Mouse (Mus musculus): Measurements from ENCODE around the gene Trip11. TPM values are rescaled to one million over a fixed set of nuclear protein-coding genes. Genes with fewer than 3 reads are reported as not detected.
A peak's percentile ranks its signal among the peaks of the same experiment; 100 is the strongest.

Trip11 gene
- polyA plus RNA-seq, 1 experiment from 2014 or later = 12.0 TPM

GRCm38 (mm10) chr12:101818608-101819370 is 94.3 kb downstream of the Trip11 start, which contains the start of gene Fbln5:
Gene Fbln5, minus strand, starts transcription at chr12:101819055.
- Histone ChIP-seq H3K36me3 (replicated peaks; ENCODE audit: insufficient read depth, low read length) (no peaks in the 10 kb centered on the region), H3K27ac (ENCODE audit: low read depth) (no peak within 1 kb of the TSS), H3K4me3 (ENCODE audit: low read depth, low read length) (peak within 1 kb of the TSS; percentile 48), H3K9ac (replicated peaks) (peak within 1 kb of the TSS; percentile 31), H3K4me2 (ENCODE audit: low read depth, low read length) (peak within 1 kb of the TSS; percentile 80), H3K4me1 (ENCODE audit: insufficient read depth) (peaks cover 9% of the 10 kb centered on the region; the same call in 1 of the 2 replicates), H3K27me3 (ENCODE audit: insufficient read depth, low read length) (peaks cover 15% of the 10 kb centered on the region; the same call in 1 of the 2 replicates), H3K9me3 (ENCODE audit: low read length) (no peaks in the 10 kb centered on the region)
- ATAC-seq (no peak), DNase-seq (peak; percentile 21)
- no peak for TF ChIP-seq CTCF (IDR thresholded peaks at IDR 0.05; ENCODE audit: low read depth)
- no peak for TF ChIP-seq EP300 (IDR thresholded peaks at IDR 0.05; ENCODE audit: low read depth)
- 2% methylated on average over 46 of the region's 46 CpGs for WGBS (ENCODE audit: insufficient replicate concordance)

GRCm38 (mm10) chr12:101818246-101818607 is 94.8 kb downstream of the Trip11 start:
- Histone ChIP-seq H3K9me3 (ENCODE audit: low read length) (no peaks in the 10 kb centered on the region), H3K9ac (replicated peaks) (no peak overlapping the region), H3K36me3 (replicated peaks; ENCODE audit: insufficient read depth, low read length) (no peaks in the 10 kb centered on the region), H3K4me2 (ENCODE audit: low read depth, low read length) (peak overlapping the region; percentile 80), H3K4me3 (ENCODE audit: low read depth, low read length) (peak overlapping the region; percentile 48), H3K27me3 (ENCODE audit: insufficient read depth, low read length) (peaks cover 15% of the 10 kb centered on the region; the same call in 1 of the 2 replicates), H3K4me1 (ENCODE audit: insufficient read depth) (peaks cover 9% of the 10 kb centered on the region; the same call in 1 of the 2 replicates), H3K27ac (ENCODE audit: low read depth) (no peak overlapping the region)
- WGBS (ENCODE audit: insufficient replicate concordance) = 30% methylated on average over 11 of the region's 11 CpGs
- TF ChIP-seq EP300 (IDR thresholded peaks at IDR 0.05; ENCODE audit: low read depth) (no peak), CTCF (IDR thresholded peaks at IDR 0.05; ENCODE audit: low read depth) (no peak)
- DNase-seq (no peak), ATAC-seq (no peak)

DNA sequence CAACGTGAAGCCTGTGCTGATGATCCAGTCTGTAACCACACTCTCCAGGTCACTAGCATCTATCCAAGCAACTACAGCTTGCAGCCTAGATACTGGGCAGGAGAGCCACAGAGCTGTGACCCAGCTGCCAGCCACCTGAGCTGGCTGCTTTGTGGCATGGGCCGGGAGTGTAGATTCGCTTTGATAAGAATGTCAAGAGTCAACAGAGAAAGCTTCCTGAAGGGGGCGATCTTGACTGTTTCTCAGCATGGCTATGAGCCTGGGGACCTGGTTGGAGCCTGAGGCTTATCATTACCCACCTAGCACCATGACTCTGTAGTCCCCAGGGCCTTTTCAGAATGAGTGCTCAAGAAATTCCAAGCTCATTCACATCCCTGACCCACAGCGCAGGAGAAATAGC is 96.3 kb downstream of the Trip11 start:
- H3K4me1 ChIP-seq (ENCODE audit: insufficient read depth) = peaks cover 9% of the 10 kb centered on the region; the same call in 1 of the 2 replicates
- H3K27me3 ChIP-seq (ENCODE audit: insufficient read depth, low read length) = peaks cover 15% of the 10 kb centered on the region; the same call in 1 of the 2 replicates
- peak; percentile 17 for DNase-seq
- no peak overlapping the region for H3K4me2 ChIP-seq (ENCODE audit: low read depth, low read length)
- no peaks in the 10 kb centered on the region for H3K36me3 ChIP-seq (replicated peaks; ENCODE audit: insufficient read depth, low read length)
- H3K9me3 ChIP-seq (ENCODE audit: low read length) = no peaks in the 10 kb centered on the region
- 41% methylated on average over 5 of the region's 5 CpGs for WGBS (ENCODE audit: insufficient replicate concordance)
- H3K9ac ChIP-seq (replicated peaks) = no peak overlapping the region
- no peak overlapping the region for H3K4me3 ChIP-seq (ENCODE audit: low read depth, low read length)
- H3K27ac ChIP-seq (ENCODE audit: low read depth) = no peak overlapping the region
- ATAC-seq = no peak
- TF ChIP-seq EP300 (IDR thresholded peaks at IDR 0.05; ENCODE audit: low read depth) (no peak), CTCF (IDR thresholded peaks at IDR 0.05; ENCODE audit: low read depth) (peak; percentile 31)

DNA sequence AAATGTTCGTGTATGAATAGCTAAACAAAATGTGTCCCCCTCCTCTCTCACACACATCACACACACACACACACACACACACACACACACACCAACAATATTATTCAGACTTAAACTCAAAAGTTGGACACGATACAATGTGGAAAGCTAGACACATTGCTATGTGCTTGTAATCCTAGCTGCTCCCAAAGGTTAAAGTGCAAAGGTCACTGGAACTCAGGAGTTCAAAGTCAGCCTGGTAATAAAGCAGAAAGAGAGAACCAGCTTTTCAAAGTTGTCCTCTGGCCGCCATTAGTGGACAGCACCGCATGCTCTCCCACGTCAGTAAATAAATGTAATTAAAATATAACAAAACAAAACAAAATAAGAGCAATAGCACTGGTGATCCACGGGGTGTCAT is 97.3 kb downstream of the Trip11 start:
- H3K9me3 ChIP-seq (ENCODE audit: low read length) = no peaks in the 10 kb centered on the region
- no peak for DNase-seq
- peaks cover 9% of the 10 kb centered on the region; the same call in 1 of the 2 replicates for H3K4me1 ChIP-seq (ENCODE audit: insufficient read depth)
- H3K27ac ChIP-seq (ENCODE audit: low read depth) = no peak overlapping the region
- 65% methylated on average over 6 of the region's 6 CpGs for WGBS (ENCODE audit: insufficient replicate concordance)
- H3K4me3 ChIP-seq (ENCODE audit: low read depth, low read length) = no peak overlapping the region
- H3K27me3 ChIP-seq (ENCODE audit: insufficient read depth, low read length) = peaks cover 14% of the 10 kb centered on the region; the same call in 1 of the 2 replicates
- H3K4me2 ChIP-seq (ENCODE audit: low read depth, low read length) = no peak overlapping the region
- no peak for ATAC-seq
- TF ChIP-seq CTCF (IDR thresholded peaks at IDR 0.05; ENCODE audit: low read depth) (no peak), EP300 (IDR thresholded peaks at IDR 0.05; ENCODE audit: low read depth) (no peak)
- H3K36me3 ChIP-seq (replicated peaks; ENCODE audit: insufficient read depth, low read length) = no peaks in the 10 kb centered on the region
- no peak overlapping the region for H3K9ac ChIP-seq (replicated peaks)

DNA sequence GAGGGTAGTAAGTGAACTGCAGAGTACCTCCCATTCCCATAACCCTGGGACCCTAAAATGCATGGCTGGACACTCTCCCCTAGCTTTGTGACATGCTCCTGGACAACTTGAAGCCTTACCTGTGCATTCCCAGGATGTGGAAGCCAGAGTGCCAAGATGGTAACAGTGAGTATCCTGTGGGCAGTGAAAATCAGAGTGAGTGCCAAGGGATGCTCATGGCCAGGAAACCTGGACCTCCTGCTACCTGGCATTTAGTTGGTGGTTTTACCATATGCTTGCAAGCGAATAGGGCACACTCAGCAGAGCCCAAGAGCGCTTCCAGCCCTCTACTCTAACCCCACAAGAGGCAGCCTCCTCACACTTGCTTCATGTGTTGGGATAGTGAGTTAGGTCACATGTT is 98.6 kb downstream of the Trip11 start:
- Histone ChIP-seq H3K4me3 (ENCODE audit: low read depth, low read length) (no peak overlapping the region), H3K4me2 (ENCODE audit: low read depth, low read length) (no peak overlapping the region), H3K36me3 (replicated peaks; ENCODE audit: insufficient read depth, low read length) (no peaks in the 10 kb centered on the region), H3K4me1 (ENCODE audit: insufficient read depth) (peaks cover 6% of the 10 kb centered on the region; the same call in 1 of the 2 replicates), H3K27ac (ENCODE audit: low read depth) (no peak overlapping the region), H3K27me3 (ENCODE audit: insufficient read depth, low read length) (peaks cover 12% of the 10 kb centered on the region; the same call in 1 of the 2 replicates), H3K9me3 (ENCODE audit: low read length) (no peaks in the 10 kb centered on the region), H3K9ac (replicated peaks) (no peak overlapping the region)
- DNase-seq (no peak), ATAC-seq (no peak)
- TF ChIP-seq CTCF (IDR thresholded peaks at IDR 0.05; ENCODE audit: low read depth) (no peak), EP300 (IDR thresholded peaks at IDR 0.05; ENCODE audit: low read depth) (no peak)
- WGBS (ENCODE audit: insufficient replicate concordance) = 85% methylated on average over 2 of the region's 2 CpGs

DNA sequence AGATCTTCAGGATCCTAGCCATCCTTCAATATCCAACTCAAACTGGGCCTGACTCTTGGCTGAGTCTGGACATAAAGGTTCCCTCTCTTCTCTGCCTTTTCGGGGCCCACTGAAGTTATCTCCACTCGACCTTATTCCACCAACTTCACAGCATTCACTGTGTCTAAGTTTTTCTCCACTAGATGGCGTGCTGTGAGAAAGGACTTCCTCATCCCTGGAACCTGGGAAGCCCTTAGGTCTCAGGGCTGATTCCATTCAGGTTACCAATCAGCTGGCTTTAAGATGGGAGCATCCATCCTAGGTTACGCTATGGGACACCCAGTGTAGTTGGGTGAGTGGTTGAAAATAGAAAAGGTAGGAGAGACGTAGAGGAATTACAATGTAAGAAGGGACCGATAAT is 101.9 kb downstream of the Trip11 start:
- 51% methylated on average over 6 of the region's 6 CpGs for WGBS (ENCODE audit: insufficient replicate concordance)
- Histone ChIP-seq H3K4me3 (ENCODE audit: low read depth, low read length) (no peak overlapping the region), H3K9me3 (ENCODE audit: low read length) (no peaks in the 10 kb centered on the region), H3K36me3 (replicated peaks; ENCODE audit: insufficient read depth, low read length) (no peaks in the 10 kb centered on the region), H3K27ac (ENCODE audit: low read depth) (no peak overlapping the region), H3K4me2 (ENCODE audit: low read depth, low read length) (no peak overlapping the region), H3K27me3 (ENCODE audit: insufficient read depth, low read length) (no peaks in the 10 kb centered on the region), H3K4me1 (ENCODE audit: insufficient read depth) (no peaks in the 10 kb centered on the region), H3K9ac (replicated peaks) (no peak overlapping the region)
- no peak for TF ChIP-seq EP300 (IDR thresholded peaks at IDR 0.05; ENCODE audit: low read depth)
- peak; percentile 70 for TF ChIP-seq CTCF (IDR thresholded peaks at IDR 0.05; ENCODE audit: low read depth)
- ATAC-seq (no peak), DNase-seq (no peak)

Data from liver, postnatal 0 days (tissue).